Mouse (Mus musculus) CH12.LX (cell line): ENCODE measurements around the gene Mgrn1.

Experiments
- ZKSCAN1 ChIP-seq: IDR thresholded peaks from 2 replicates; pipeline ENCODE4 v1.6.1; 2012; ENCODE audit warnings: low read depth, inconsistent platforms, low read length, improper control_type of control experiment, borderline replicate concordance
- ZNF384 ChIP-seq: IDR thresholded peaks from 2 replicates; pipeline ENCODE4 v1.6.1; 2012; ENCODE audit warnings: low read depth, low read length, improper control_type of control experiment, inconsistent platforms

DNA sequence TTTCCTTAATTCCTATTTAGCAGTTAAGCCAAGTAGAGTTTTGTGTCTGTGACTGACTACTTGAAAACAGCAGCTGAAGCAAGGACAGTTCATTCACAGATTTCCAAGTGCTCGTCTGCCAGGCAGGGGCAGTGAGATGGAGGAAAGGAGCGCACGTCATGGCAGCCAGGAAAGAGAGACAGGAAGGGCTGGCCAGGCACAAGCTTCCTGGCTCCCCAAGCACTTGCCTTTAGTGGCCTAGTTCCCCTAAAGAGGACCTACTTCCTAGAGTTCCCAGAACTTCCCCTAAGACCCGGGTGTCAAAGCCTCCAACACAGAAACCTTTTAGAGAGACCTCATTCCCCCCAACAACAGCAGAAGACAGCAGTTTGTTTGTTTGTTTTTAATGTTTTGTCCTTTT, 34.5 kb downstream of the Mgrn1 start:
- TF ChIP-seq ZNF384 (no peak), ZKSCAN1 (no peak)
